Mouse (Mus musculus) lung, postnatal 10 days (tissue): ENCODE measurements around the gene Rhoq.

Source experiments
- DNase-seq: peaks from one replicate; pipeline ENCODE4 v3.0.0; 2021

The Rhoq gene

DNA sequence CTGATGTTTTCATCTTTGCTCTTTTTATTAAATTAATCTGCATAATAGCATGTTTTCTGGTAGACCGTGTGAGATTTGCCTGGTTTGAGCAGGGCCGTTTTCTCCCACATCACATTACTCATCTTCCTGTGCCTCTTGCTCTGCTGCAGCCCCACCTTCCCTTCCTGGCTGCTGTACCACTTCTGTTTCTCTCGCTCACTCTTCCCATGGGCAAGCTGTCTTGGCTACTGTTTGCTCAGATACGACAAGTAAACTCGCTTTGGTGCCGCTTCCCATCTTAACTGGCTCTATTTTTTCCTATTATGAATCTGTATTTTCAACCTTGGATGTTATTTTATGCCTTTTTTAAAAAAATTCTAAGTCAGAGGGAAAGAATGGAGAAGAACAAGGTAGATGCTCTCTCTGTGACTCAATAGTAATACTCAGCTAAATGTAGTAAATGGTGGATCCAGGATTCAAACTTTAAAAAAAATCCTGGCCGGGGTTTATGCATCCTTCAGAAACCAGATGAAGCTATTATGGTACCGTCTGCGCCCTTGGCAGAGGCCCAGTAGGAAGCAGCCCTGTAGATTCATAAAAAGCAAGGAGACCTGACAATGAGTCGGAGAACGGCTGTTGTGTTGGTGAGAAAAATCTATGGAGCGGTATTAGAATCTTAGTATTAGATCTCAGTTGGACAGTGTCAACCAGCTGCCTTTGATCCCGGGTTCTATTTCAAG lies 48.6 kb downstream of the Rhoq start:
- no peak for DNase-seq

DNA sequence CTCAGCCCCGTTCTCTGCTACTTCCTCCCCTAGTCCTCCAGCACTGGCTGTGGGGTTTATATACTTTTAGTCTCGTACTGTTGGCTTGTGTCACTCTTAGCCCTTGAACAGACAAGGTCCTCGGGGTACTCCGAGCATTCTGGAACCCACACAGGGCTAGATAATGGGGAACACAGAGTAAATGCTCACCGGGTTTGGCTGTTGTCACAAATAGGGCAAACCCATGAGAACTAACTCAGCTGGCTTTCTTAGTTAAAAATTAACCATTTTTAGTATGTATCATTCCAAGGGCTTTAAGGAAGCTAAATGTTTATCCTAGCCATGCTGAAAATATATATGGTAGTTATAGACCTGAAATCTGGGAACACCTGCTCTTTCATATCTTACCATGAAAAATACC lies 56.8 kb downstream of the Rhoq start:
- no peak for DNase-seq

DNA sequence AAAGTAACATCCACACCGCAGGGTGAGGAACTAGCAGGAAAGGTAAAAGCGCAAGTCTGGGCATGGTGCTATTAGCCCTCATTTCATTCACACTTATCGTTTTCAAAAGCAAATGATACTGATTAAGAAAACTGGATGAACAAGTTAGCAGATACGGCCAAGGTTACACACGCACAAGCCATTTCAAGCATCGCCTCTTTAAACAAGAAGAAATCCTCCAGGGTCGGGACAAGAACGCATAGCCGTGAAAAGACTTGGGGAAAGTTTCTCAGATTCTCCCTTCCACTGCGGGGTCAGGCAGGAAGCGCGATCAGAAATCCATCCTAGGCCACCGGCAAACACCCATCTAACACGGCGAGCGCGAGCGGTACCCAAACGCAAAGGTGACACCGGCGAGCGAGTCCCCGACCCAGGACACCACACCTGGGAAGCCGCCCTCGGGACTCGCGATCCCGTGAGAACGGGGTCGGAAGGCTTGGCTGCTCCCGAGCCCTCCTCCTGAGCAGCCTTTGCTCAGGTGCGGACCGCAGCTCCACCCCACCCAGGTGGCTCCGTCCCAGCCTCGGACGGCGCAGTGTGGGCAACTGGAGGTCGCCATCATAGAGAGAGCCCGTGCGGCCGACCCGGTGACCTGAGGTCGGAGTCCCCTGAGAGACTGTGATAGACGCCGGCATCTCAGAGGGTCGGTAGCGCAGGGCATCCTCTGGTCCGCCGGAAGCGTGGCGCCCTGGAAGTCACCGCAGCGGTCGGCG lies 61.8 kb downstream of the Rhoq start:
- DNase-seq: no peak

DNA sequence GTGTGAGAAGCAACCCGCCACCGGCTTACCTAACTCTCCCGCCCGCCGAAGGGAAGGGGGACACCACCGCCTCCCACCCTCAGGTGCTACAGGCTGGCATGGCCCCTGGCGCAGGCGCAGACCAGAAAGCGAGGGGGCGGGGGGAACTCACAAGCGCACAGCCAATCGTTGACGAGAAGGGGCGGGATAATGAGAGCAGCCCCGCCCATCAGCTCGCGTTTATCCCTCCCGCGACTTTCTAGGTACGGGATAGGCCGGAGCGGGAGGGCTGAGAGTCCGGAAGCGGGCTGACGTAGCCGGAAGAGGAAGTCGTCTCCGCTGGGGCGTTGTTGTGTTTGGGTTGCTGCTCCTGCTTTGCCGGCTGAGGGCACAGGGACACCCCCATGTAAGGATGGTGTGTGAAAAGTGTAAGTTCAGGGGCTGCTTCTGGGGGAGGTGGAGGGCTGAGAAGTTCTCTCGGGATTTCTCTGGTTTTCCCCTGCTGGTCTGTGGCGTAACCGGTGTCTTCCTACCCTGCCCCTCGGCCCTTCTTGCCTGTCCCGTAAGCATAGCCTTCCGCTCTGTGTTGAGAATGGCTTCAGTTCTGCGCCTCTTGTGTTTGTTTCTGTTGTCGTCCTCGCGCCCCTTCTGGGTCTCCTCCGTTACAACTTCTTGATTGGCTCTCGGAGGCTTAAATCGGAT lies 62.5 kb downstream of the Rhoq start, which contains the start of the genes Pigf and Cript:
Gene Pigf (minus strand): TSS at position 138 of the 681 bp plus-strand sequence.
Gene Cript (plus strand): TSS at position 282 of the 681 bp plus-strand sequence.
- peak; percentile 99 for DNase-seq

DNA sequence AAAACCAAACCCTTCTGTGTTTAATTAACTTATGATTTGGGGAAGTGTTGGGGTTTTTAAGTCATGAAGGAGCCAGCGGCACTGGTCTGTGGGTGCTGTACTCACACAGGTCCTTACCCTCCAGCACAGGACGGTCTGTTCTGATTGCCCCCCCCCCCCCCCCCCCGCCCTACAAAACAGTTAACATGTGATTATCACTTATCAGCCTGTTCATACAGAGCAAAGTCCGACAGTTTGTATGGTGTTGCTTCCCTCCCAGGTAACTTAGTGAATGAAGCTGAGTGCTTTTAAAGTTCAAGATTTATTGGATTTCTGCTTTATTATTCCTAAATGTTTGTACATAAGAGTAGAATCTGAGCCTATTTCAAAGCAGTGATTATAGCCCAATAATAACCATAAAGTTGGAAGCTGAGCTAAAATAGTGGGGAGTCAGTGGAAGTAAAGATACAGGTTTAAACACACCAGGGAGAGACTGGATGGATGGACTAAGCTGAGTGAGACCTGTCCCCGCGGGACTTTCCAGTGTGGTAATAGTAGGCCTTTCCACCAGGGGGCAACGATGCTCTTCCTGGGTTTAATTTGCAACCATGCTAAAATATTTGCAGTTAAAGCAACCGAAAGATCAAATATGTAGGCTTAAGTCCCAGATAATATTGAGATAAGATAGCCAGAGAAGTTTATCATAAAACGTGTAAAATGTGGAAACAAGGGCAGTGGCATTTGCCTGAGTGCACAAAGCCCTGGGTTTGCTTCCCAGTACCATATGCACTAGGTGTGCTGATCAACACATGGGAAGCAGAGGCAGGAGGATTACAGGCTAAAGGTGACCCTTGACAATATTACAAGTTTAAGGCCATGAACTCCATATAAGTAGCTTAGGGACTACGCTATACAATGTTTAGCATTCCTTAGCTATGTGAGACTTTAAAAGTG lies 73.5 kb downstream of the Rhoq start:
- peak; percentile 57 for DNase-seq

DNA sequence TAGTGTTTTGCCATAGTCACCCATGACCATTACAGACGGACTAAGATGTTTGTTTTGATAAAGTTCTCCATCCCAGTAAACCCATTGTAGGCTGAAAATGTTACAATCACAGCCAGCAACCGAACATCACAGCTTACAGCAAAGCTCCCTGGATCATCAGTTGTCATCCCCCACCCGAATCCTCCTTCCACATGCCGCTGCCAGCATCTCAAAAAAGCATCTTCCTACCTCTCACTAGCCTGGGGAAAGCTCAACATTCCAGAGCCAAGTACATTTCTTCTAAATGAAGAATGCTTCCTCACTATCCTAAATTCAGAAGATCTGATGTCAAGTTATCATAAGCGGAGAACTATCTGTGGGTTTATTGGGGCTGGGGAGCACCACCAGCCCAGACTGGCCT lies 75.6 kb downstream of the Rhoq start:
- no peak for DNase-seq

DNA sequence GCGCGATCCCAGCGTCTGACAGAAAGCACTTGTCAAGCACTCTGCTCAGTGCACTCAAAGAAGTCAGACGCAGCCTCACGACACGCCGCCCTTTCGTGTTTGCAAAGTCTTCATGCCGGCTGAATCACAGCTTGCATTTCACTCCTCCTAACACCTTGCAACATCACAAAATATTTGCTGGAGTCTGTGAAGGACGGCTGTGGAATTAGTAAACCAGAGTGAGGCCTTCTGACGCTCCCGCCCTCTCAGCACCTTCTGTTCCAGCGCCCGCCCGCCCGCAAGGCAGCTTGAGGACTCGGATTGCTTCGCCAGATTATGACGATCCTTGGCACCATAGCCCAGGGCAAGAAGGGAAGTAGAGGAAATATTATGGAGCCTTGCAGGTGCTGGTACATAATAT lies 78.9 kb downstream of the Rhoq start:
- DNase-seq: peak; percentile 44

DNA sequence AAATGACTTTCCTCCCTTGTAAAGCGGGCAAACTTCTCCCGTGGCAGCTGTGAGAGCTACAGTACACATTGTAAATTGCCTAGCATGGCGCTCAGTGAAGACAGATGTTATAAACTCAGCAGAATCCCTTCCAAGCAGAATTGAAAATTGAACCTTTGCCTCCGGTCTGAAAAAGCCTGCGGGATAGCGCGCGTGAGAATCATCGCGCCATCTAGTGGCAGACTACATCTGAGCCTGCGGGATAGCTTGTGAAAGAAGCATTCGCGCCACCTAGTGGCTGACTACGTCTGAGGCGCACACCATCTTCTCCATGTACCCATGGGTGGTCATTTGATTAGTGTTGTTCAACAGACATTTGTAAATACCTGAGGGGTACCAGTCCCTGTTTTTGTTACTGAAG lies 81.5 kb downstream of the Rhoq start:
- peak; percentile 94 for DNase-seq

DNA sequence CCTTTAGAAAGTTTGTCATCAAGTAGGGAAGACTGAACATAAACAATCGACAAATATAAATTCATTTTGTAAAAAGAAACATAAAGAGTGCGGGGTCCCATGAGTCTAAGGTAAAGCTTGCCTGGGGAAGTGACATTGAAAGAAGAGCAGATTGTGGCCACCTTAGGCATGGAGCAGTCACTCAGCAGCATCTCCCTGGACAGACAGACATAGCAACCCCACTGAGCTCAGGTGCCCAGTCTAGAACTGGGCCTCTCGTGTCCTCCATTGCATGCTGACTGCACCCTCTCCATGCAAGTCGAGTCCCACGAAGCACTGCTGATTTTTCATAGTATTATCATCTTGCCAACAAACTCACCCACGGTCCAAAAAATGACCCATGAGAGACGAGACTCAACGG lies 81.9 kb downstream of the Rhoq start:
- DNase-seq: no peak
